Mouse (Mus musculus) kidney, postnatal 0 days (tissue): ENCODE measurements at regions not wholly inside any gene's neighbourhood (a gene's known extent, or its start where the extent isn't known, plus 50 kb on each side); places are given as distances from the start of the nearest gene placed in this dataset.

Experiments
- ATAC-seq: fragments of 200-750 bp; cut with Nextera tagmentation; replicated peaks from 2 replicates; pipeline ENCODE4 v1.8.0; 2017; ENCODE audit warnings: low read depth, moderate number of reproducible peaks, moderate TSS enrichment, moderate library complexity; ENCODE audit not compliant: low FRiP score
- DNase-seq: peaks from one replicate; pipeline ENCODE4 v3.0.0-alpha.2; 2016; ENCODE audit warnings: low spot score
- H3K27ac ChIP-seq: fragments of 300-500 bp; sonication (generic); 2 replicates; pipeline ENCODE4 v1.5.1; 2014; ENCODE audit warnings: mild to moderate bottlenecking
- H3K27me3 ChIP-seq: fragments of 300-500 bp; sonication (generic); 2 replicates; pipeline ENCODE4 v1.6.1; 2014; ENCODE audit warnings: low read length, mixed read lengths; ENCODE audit not compliant: insufficient read depth
- H3K36me3 ChIP-seq: fragments of 300-500 bp; sonication (generic); 2 replicates; pipeline ENCODE4 v1.6.1; 2014; ENCODE audit warnings: low read length, mixed read lengths; ENCODE audit not compliant: insufficient read depth
- H3K4me1 ChIP-seq: fragments of 300-500 bp; sonication (generic); replicated peaks from 2 replicates; pipeline ENCODE4 v1.6.1; 2014; ENCODE audit warnings: antibody characterized with exemption, low read length, mixed read lengths; ENCODE audit not compliant: insufficient read depth
- H3K4me2 ChIP-seq: fragments of 300-500 bp; sonication (generic); 2 replicates; pipeline ENCODE4 v1.6.1; 2014; ENCODE audit warnings: mild to moderate bottlenecking, low read length, moderate library complexity, mixed read lengths
- H3K4me3 ChIP-seq: fragments of 300-500 bp; sonication (generic); replicated peaks from 2 replicates; pipeline ENCODE4 v1.5.1; 2014; ENCODE audit warnings: low read depth, low read length
- H3K9ac ChIP-seq: fragments of 300-500 bp; sonication (generic); 2 replicates; pipeline ENCODE4 v1.6.1; 2014; ENCODE audit warnings: low read depth, low read length
- H3K9me3 ChIP-seq: fragments of 300-500 bp; sonication (generic); replicated peaks from 2 replicates; pipeline ENCODE4 v1.6.1; 2016; ENCODE audit warnings: low read length, inconsistent platforms, mixed read lengths
- CTCF ChIP-seq: IDR thresholded peaks from 2 replicates; pipeline ENCODE4 v1.5.1; 2016; ENCODE audit warnings: antibody characterized with exemption, low read depth, mild to moderate bottlenecking, moderate library complexity
- WGBS: fragments of 180-500 bp; shearing (Covaris S2); extraction: QIAGEN DNeasy Blood & Tissue Kit; methylation state at CpG from one replicate; pipeline ENCODE4 v1.1.7; 2014; 5-methylcytosine and 5-hydroxymethylcytosine counted together

DNA sequence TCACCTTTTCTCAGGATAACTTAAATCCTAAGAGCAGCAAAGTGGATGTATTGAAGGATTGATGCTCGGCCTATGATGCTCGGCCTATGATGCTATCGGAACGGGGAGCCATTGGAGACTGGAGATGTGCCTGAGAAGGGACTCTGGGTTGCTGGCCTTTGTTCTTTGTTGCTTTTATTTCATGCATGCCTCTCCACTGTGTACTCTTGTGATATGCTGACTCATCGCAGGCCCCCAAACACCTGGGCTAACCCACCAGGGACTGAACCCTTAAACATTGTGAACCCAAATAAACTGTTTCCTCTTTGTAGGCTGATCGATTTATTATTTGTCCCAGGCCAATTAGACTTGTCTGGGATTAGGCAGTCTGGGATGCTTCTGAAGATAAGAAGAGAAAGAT, 61.9 kb downstream of the Pdcl3 start:
- Histone ChIP-seq H3K4me2 (no peak overlapping the region), H3K4me3 (no peak overlapping the region), H3K36me3 (no peaks in the 10 kb centered on the region), H3K9ac (no peak overlapping the region), H3K27me3 (no peaks in the 10 kb centered on the region), H3K9me3 (no peaks in the 10 kb centered on the region; the same call in 1 of the 2 replicates), H3K4me1 (no peaks in the 10 kb centered on the region), H3K27ac (no peak overlapping the region)
- DNase-seq (no peak), ATAC-seq (no peak)
- no peak for TF ChIP-seq CTCF
- 93% methylated on average over 6 of the region's 6 CpGs for WGBS

DNA sequence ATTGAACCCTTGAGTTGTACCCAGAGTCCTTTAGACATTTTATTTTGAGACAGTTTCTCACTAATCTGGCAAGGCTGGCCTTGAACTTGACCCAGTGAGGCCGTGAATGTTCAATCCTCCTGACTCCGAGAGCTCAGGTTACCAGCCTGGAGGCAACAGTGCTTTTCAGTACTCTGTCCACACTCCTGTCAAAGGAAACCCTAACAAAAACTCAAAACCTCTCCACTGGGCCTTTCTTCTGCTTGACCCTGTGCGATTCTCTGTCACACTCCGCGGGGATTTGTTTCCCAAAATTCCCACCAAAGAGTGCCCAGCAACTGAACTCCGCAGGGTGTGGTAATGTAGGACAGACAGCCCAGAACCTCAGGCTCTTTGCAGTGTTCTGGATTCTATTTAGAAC, 71.9 kb downstream of the Pdcl3 start:
- Histone ChIP-seq H3K27ac (no peak overlapping the region), H3K4me3 (no peak overlapping the region), H3K9ac (no peak overlapping the region), H3K4me2 (no peak overlapping the region), H3K9me3 (no peaks in the 10 kb centered on the region), H3K27me3 (no peaks in the 10 kb centered on the region), H3K4me1 (no peaks in the 10 kb centered on the region), H3K36me3 (no peaks in the 10 kb centered on the region)
- ATAC-seq, result no peak
- WGBS, result 76% methylated on average over 6 of the region's 6 CpGs
- no peak for DNase-seq
- TF ChIP-seq CTCF, result no peak

DNA sequence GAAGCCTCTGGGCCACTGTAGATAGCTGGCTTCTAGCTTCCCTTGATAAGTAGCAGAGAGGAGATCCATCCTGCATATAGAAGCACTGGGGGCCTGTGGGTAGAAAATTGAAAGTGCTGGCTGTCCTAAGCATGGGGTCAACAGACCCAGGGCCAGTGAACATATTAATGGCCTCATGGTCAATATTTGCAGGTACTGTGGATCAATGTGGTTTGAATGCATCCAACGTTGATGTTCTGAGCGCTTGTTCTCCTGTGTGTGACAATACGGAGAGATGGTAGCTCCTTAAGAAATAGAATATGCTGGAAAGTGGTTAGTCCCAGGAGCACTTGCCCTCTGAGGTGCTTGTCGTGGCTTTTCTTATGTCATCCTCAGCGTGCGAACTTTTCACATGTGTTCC, 77.1 kb downstream of the Pdcl3 start:
- no peak overlapping the region for H3K4me2 ChIP-seq
- H3K4me3 ChIP-seq, result no peak overlapping the region
- H3K27ac ChIP-seq, result no peak overlapping the region
- no peaks in the 10 kb centered on the region for H3K36me3 ChIP-seq
- ATAC-seq (no peak), DNase-seq (no peak)
- no peaks in the 10 kb centered on the region for H3K27me3 ChIP-seq
- no peaks in the 10 kb centered on the region for H3K4me1 ChIP-seq
- TF ChIP-seq CTCF, result no peak
- no peak overlapping the region for H3K9ac ChIP-seq
- H3K9me3 ChIP-seq, result no peaks in the 10 kb centered on the region
- WGBS, result 91% methylated on average over 6 of the region's 6 CpGs

DNA sequence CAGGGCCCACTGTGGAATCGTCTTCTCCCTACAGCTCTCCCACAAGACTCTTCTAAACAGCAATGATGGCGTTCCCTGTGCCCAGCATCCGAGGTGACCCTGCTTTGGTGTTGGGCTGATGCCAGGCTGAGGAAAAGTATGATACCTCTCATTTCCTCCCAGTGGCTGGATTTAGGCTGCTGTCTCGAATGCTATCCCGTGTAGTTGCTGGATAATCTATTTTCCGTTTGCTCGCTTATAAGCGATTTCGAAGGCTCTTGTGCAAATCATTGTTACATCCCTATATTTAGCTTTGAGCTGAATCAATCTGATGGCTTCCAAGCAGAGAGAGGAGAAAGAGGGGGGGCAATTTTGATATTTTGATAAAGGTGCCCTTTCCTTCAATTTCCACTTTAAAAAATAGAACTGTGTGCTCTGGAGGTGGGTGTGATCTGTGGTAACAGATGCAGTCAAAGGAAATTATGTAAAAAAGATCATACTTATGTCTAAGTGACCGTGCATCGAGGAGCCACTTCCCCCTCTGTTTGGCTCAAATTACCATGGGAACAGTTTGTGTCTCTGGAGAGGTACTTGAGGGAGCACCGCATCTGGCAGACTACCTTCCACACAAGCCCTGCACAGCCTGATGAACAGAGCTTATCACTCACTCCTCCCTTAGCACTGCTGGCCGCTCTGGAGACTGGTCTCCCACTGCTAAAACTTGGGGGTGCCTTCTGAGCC, 78.4 kb downstream of the Pdcl3 start:
- 63% methylated on average over 13 of the region's 13 CpGs for WGBS
- H3K36me3 ChIP-seq, result no peaks in the 10 kb centered on the region
- no peak overlapping the region for H3K4me2 ChIP-seq
- H3K9ac ChIP-seq, result no peak overlapping the region
- H3K27me3 ChIP-seq, result no peaks in the 10 kb centered on the region
- no peak overlapping the region for H3K4me3 ChIP-seq
- ATAC-seq (no peak), DNase-seq (no peak)
- no peak overlapping the region for H3K27ac ChIP-seq
- no peaks in the 10 kb centered on the region for H3K4me1 ChIP-seq
- H3K9me3 ChIP-seq, result no peaks in the 10 kb centered on the region
- TF ChIP-seq CTCF, result no peak

DNA sequence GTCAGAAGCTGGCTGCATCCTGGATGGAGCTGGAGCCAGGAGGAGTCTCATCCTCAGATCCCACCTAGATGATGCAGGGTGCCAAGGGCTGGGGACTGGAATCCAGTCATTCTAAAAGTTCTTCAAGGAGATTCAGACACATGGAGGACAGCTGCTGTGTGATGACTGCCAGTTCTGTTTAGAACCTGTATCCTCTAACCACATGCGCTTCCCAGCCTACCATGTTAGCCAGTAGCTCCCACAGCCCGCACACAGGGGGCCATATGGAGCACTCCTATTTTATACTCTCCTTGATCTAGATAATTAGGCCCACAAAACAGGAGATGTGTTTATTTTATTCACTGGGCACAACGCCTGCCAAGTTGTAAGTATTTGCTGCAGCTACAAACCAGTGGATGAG, 79.4 kb downstream of the Pdcl3 start:
- Histone ChIP-seq H3K36me3 (no peaks in the 10 kb centered on the region), H3K4me1 (no peaks in the 10 kb centered on the region), H3K27me3 (no peaks in the 10 kb centered on the region), H3K9me3 (no peaks in the 10 kb centered on the region), H3K9ac (no peak overlapping the region), H3K27ac (no peak overlapping the region), H3K4me3 (no peak overlapping the region), H3K4me2 (no peak overlapping the region)
- TF ChIP-seq CTCF, result no peak
- DNase-seq (no peak), ATAC-seq (no peak)
- 84% methylated on average over 3 of the region's 3 CpGs for WGBS

DNA sequence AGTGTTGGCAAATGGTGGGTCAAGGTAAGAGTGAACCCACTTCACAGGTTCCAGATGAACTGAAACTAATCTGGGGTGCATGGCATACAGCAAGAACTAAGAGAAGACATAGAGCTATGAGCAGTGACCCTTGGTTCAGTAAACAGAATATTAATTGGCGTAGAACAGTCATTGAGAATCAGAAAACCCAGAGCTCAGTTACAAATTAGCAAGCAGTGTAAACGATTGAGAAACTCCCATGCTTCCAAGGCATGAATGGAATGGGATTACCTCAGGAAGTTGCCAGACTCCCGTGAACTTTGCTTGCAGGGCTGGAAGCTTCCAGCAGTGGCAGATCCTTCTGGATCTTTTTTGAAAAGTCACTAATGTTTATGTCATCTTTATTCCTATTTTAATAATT, 82.5 kb downstream of the Pdcl3 start:
- ATAC-seq (no peak), DNase-seq (peak; percentile 35)
- H3K9ac ChIP-seq, result no peak overlapping the region

DNA sequence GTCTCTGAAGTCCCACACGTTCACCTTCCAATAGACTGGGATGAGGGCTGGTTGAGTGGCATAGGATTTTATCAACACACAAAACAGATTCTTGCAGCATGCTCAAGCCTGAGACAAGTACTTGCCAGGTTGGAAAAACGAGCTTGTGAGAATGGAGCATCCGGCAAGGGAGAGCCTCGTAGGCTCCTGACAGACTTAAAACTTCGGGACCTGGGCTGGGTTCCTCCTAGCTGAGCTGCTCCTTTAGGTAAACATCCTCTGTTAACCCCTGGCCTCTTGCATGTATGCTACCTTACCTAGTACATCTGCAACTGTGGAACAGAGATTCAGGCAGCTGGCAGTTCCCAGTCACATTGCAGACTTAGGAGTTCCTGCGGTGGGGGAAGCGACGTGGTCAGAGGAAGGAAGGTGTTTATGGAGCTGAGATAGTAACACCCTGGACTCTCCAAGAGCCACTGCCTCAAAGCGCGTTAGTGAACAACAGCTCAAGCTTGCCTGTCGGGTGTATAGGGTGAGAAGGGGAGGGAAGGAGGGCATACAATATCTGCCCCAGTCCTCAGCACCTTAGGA, 83.8 kb downstream of the Pdcl3 start:
- no peaks in the 10 kb centered on the region for H3K9me3 ChIP-seq
- WGBS, result 32% methylated on average over 11 of the region's 11 CpGs

More for the DNA sequence above, 82.5 kb downstream of the Pdcl3 start:
- no peak overlapping the region for H3K4me2 ChIP-seq
- no peak for TF ChIP-seq CTCF
- H3K9me3 ChIP-seq, result no peaks in the 10 kb centered on the region
- H3K4me3 ChIP-seq, result no peak overlapping the region
- H3K4me1 ChIP-seq, result no peaks in the 10 kb centered on the region
- H3K27ac ChIP-seq, result no peak overlapping the region
- no peaks in the 10 kb centered on the region for H3K27me3 ChIP-seq
- no peaks in the 10 kb centered on the region for H3K36me3 ChIP-seq
- 18% methylated on average over 3 of the region's 3 CpGs for WGBS

More for the DNA sequence above, 83.8 kb downstream of the Pdcl3 start:
- Histone ChIP-seq H3K27ac (no peak overlapping the region), H3K27me3 (no peaks in the 10 kb centered on the region), H3K4me3 (no peak overlapping the region), H3K4me2 (no peak overlapping the region), H3K4me1 (no peaks in the 10 kb centered on the region), H3K9ac (no peak overlapping the region), H3K36me3 (no peaks in the 10 kb centered on the region)
- DNase-seq (no peak), ATAC-seq (no peak)
- TF ChIP-seq CTCF, result no peak
